Mouse (Mus musculus) lung, postnatal 0 days (tissue): ENCODE data around the gene Grap2. TPM values are rescaled to one million over a fixed set of nuclear protein-coding genes. Genes with fewer than 3 reads are reported as not detected.

Source experiments
- ATAC-seq: fragments of 200-750 bp; cut with Nextera tagmentation; 2 replicates; pipeline ENCODE4 v1.8.0; 2017; ENCODE audit warnings: moderate library complexity
- DNase-seq: peaks from one replicate; pipeline ENCODE4 v3.0.0-alpha.2; 2016; ENCODE audit warnings: low spot score
- H3K27ac ChIP-seq: fragments of 300-500 bp; sonication (generic); 2 replicates; pipeline ENCODE4 v1.5.1; 2014; ENCODE audit warnings: antibody characterized with exemption, mild to moderate bottlenecking, low read length, mixed read lengths
- H3K27me3 ChIP-seq: fragments of 300-500 bp; sonication (generic); replicated peaks from 2 replicates; pipeline ENCODE4 v1.6.1; 2014; ENCODE audit warnings: low read length, mixed read lengths; ENCODE audit not compliant: insufficient read depth
- H3K36me3 ChIP-seq: fragments of 300-500 bp; sonication (generic); 2 replicates; pipeline ENCODE4 v1.6.1; 2014; ENCODE audit warnings: low read length, mixed read lengths; ENCODE audit not compliant: insufficient read depth
- H3K4me1 ChIP-seq: fragments of 300-500 bp; sonication (generic); 2 replicates; pipeline ENCODE4 v1.6.1; 2014; ENCODE audit warnings: antibody characterized with exemption, low read depth, low read length, mixed read lengths; ENCODE audit not compliant: insufficient read depth
- H3K4me2 ChIP-seq: fragments of 300-500 bp; sonication (generic); replicated peaks from 2 replicates; pipeline ENCODE4 v1.6.1; 2014; ENCODE audit warnings: low read depth, mild to moderate bottlenecking, low read length, moderate library complexity, mixed read lengths
- H3K4me3 ChIP-seq: fragments of 300-500 bp; sonication (generic); 2 replicates; pipeline ENCODE4 v1.5.1; 2014; ENCODE audit warnings: low read depth, low read length
- H3K9ac ChIP-seq: fragments of 300-500 bp; sonication (generic); replicated peaks from 2 replicates; pipeline ENCODE4 v1.6.1; 2014; ENCODE audit warnings: low read depth, mild to moderate bottlenecking
- H3K9me3 ChIP-seq: fragments of 300-500 bp; sonication (generic); 2 replicates; pipeline ENCODE4 v1.6.1; 2016; ENCODE audit warnings: low read length, mixed read lengths
- CTCF ChIP-seq: IDR thresholded peaks from 2 replicates; pipeline ENCODE4 v1.5.1; 2016; ENCODE audit warnings: antibody characterized with exemption, mild to moderate bottlenecking
- EP300 ChIP-seq: IDR thresholded peaks from 2 replicates; pipeline ENCODE4 v1.6.1; 2016; ENCODE audit warnings: antibody characterized with exemption, mild to moderate bottlenecking, control low read depth
- WGBS: fragments of 180-500 bp; shearing (Covaris S2); extraction: QIAGEN DNeasy Blood & Tissue Kit; methylation state at CpG from one replicate; pipeline ENCODE4 v1.1.7; 2014; 5-methylcytosine and 5-hydroxymethylcytosine counted together
- polyA plus RNA-seq: library from polyadenylated mRNA; unstranded; fragments of >200 nt; fragmentation: Nextera tagmentation; extraction: Ambion mirVana; gene quantifications from 2 replicates; pipeline ENCODE4 v1.2.1, GENCODE M21; 2015

The Grap2 gene
- polyA plus RNA-seq, 1 experiment from 2014 or later = 1.9 TPM

DNA sequence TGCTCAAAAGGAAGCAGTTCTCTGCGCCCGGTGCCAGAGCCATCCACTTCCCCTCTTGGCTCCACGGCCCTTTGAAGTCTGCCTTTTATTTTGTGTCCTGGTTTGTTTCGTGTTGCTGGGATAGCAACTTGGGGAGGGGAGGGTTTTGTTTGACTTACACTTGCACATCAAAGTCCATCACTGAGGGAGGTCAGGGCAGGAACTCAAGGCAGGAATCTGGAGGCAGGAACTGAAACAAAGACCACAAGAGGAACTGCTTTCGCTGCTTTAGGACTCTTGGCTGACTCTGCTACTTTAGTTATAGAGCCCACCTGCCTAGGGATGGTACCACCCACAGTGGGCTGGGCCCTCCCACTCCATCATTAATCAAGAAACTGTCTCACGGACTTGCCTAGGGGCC lies 54.1 kb downstream of the Grap2 start:
- DNase-seq (no peak), ATAC-seq (no peak)
- no peak overlapping the region for H3K4me3 ChIP-seq
- TF ChIP-seq CTCF = no peak
- no peak for TF ChIP-seq EP300
- no peaks in the 10 kb centered on the region for H3K9me3 ChIP-seq
- H3K27me3 ChIP-seq = no peaks in the 10 kb centered on the region
- no peak overlapping the region for H3K4me2 ChIP-seq
- no peak overlapping the region for H3K9ac ChIP-seq
- WGBS = 46% methylated on average over 6 of the region's 6 CpGs
- no peak overlapping the region for H3K27ac ChIP-seq
- H3K36me3 ChIP-seq = no peaks in the 10 kb centered on the region
- no peaks in the 10 kb centered on the region for H3K4me1 ChIP-seq

DNA sequence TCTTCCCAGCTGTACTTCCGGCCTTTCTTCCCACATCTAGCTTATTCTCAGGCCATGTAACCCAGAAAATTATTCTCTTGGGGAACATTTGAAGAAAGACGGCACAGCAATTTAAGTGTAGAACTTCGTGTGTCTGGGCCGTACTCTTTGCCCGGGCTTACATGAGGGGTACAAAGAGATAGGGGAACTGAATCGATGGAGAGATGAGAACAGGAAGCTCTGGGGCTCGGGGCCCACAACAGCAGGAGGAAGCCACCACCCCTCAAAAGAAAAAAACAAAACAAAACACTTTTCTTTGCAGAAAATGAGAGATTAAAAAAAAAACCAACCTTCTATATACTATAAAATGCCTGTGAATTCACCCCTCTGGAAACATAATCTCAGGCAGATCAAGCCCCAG lies 57.8 kb downstream of the Grap2 start:
- Histone ChIP-seq H3K4me3 (no peak overlapping the region), H3K9me3 (no peaks in the 10 kb centered on the region), H3K36me3 (no peaks in the 10 kb centered on the region), H3K4me2 (no peak overlapping the region), H3K27me3 (no peaks in the 10 kb centered on the region), H3K4me1 (no peaks in the 10 kb centered on the region), H3K27ac (no peak overlapping the region), H3K9ac (no peak overlapping the region)
- WGBS = 64% methylated on average over 7 of the region's 7 CpGs
- ATAC-seq = no peak
- TF ChIP-seq CTCF (no peak), EP300 (no peak)
- no peak for DNase-seq

DNA sequence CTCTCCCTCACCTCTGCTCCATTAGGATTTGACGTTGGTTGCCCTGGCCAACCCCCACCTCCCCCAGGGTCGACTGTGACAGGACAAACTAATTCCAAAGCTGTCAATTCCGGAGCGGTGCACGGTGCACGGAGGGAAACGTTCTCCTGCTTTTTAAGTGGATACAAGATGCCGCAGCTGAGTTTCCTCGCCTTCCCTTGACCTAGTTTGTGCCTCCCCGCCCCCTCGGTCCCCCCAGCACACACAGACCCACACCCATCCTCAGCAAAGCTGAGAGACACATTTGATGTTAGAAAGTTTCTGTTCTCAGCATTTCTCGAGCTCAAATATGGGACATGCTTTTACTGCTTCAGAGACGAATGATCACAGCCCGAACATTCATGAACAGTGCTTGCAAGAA lies 58.3 kb downstream of the Grap2 start:
- Histone ChIP-seq H3K4me1 (no peaks in the 10 kb centered on the region), H3K36me3 (no peaks in the 10 kb centered on the region), H3K4me2 (peak overlapping the region; percentile 33; the same call in 1 of the 2 replicates), H3K9me3 (no peaks in the 10 kb centered on the region), H3K4me3 (no peak overlapping the region), H3K27ac (no peak overlapping the region), H3K9ac (no peak overlapping the region), H3K27me3 (no peaks in the 10 kb centered on the region)
- 33% methylated on average over 14 of the region's 14 CpGs for WGBS
- no peak for TF ChIP-seq CTCF
- no peak for TF ChIP-seq EP300
- DNase-seq (no peak), ATAC-seq (no peak)

DNA sequence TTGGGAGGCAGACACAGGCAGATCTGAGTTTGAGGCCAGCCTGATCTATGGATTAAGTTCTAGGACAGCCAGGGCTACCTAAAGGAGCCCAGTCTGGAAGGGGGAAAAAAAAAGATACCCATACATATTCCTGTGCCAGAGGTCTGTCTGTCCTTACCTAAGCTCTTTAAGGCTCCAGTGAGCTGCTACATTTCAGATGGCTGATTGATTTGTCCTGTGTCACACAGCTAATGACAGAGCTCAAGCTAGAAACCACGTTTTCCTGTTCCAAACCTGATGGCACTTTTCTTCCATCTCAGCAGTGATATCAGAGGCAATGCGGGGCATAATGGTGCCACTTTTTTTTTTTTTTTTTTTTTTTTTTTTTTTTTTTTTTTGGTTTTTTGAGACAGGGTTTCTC lies 58.9 kb downstream of the Grap2 start:
- no peak overlapping the region for H3K4me2 ChIP-seq
- H3K27ac ChIP-seq = no peak overlapping the region
- H3K4me3 ChIP-seq = no peak overlapping the region
- H3K9ac ChIP-seq = no peak overlapping the region
- ATAC-seq (no peak), DNase-seq (no peak)
- 83% methylated on average over 2 of the region's 2 CpGs for WGBS
- no peaks in the 10 kb centered on the region for H3K9me3 ChIP-seq
- H3K27me3 ChIP-seq = no peaks in the 10 kb centered on the region
- TF ChIP-seq EP300 (no peak), CTCF (no peak)
- no peaks in the 10 kb centered on the region for H3K4me1 ChIP-seq
- no peaks in the 10 kb centered on the region for H3K36me3 ChIP-seq

DNA sequence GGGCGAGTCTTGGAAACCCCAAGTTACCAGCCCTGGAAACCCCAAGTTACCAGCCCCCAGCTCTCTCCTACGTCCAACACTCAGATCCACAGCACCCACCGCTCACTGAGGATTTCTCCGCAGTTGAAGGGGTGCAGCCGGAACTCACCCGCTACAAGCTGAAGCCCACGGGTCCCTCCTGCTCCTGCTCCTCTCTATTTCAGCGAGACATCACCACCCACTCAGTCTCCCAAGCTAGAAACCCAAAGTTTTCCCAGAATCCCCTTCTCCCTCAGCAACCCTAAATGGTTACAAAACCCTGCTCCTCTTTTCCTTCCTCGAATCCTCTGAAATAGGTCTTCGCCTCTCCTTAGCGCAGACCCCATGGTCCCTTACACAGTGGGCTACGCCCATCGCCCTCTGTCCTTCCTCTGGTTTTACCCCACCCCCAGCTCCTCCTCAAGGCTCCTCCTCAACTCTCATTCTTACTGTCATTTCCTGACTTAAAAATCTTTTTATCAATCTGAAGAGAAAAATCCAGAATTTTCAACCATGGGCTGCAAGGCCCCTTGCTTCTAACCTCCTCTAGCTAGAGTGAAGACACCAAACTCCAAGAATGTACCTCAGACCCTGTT lies 60.0 kb downstream of the Grap2 start:
- ATAC-seq (no peak), DNase-seq (no peak)
- Histone ChIP-seq H3K9ac (no peak overlapping the region), H3K9me3 (no peaks in the 10 kb centered on the region), H3K27ac (no peak overlapping the region), H3K4me1 (no peaks in the 10 kb centered on the region), H3K27me3 (no peaks in the 10 kb centered on the region), H3K4me3 (no peak overlapping the region), H3K4me2 (no peak overlapping the region), H3K36me3 (no peaks in the 10 kb centered on the region)
- no peak for TF ChIP-seq CTCF
- no peak for TF ChIP-seq EP300
- 86% methylated on average over 13 of the region's 13 CpGs for WGBS

DNA sequence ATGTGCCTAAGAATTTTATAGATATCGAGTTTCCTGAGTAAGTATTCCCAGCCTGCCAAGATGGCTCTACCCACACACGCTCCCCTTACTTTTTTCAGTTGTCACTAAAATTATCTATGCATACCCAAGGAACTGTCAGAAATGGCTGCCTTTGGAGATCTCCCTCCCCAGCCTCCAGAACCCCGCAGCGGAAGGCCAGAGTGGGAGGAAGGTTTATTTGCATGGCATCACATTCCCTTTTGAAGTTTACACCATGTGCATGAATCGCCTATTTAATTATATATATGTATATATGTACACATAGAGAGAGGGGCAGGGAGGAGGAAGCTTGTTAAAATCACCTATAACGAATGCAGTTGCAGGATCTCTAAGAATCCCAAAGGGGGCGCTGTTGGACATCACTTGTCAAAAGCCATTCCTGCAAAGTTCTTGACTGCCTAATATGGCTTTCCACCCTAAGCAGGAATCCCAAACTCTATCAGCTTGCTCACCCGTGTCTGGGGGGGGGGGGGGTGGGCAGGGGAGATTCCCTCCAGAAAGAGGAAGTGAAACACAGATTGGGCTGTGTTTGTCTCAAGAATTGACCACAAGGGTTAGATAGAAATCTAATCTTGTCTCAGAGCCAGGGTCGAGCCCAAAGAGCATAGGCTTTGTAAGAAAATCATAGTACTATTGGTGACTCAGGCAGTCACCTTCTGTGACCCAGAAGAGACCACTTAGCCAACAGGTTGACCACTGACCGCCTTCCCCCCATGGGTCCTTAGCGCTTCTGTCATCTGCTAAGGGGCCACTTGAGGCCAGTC lies 62.2 kb downstream of the Grap2 start:
- no peak overlapping the region for H3K4me3 ChIP-seq
- peak; percentile 79 for DNase-seq
- no peaks in the 10 kb centered on the region for H3K4me1 ChIP-seq
- peak; percentile 25; the same call in 1 of the 2 replicates for ATAC-seq
- 42% methylated on average over 11 of the region's 11 CpGs for WGBS
- H3K9ac ChIP-seq = no peak overlapping the region
- no peaks in the 10 kb centered on the region for H3K36me3 ChIP-seq
- no peaks in the 10 kb centered on the region for H3K27me3 ChIP-seq
- H3K27ac ChIP-seq = no peak overlapping the region
- peak; percentile 71 for TF ChIP-seq CTCF
- no peak for TF ChIP-seq EP300
- H3K9me3 ChIP-seq = no peaks in the 10 kb centered on the region
- H3K4me2 ChIP-seq = no peak overlapping the region
